Mouse (Mus musculus) heart, adult 2 months (tissue): ENCODE measurements around the gene Iba57. TPM values are rescaled to one million over a fixed set of nuclear protein-coding genes. Genes with fewer than 3 reads are reported as not detected.

Experiments used
- DNase-seq, 2 experiments: peaks; one replicate each; pipeline ENCODE4 v3.0.0; 2021
- H3K27ac ChIP-seq: fragments of 200-600 bp; 2 replicates; pipeline ENCODE4 v1.8.1; 2022
- H3K27me3 ChIP-seq: fragments of 200-500 bp; 2 replicates; pipeline ENCODE4 v1.6.1; 2012; ENCODE audit warnings: mild to moderate bottlenecking, low read length, inconsistent platforms, mixed read lengths; ENCODE audit not compliant: control insufficient read depth, insufficient read depth
- H3K36me3 ChIP-seq: fragments of 200-500 bp; 2 replicates; pipeline ENCODE4 v1.6.1; 2012; ENCODE audit warnings: low read length, inconsistent platforms; ENCODE audit not compliant: control insufficient read depth, insufficient read depth
- H3K4me1 ChIP-seq: fragments of 200-500 bp; 2 replicates; pipeline ENCODE4 v1.6.1; 2011; ENCODE audit warnings: low read length; ENCODE audit not compliant: control insufficient read depth, insufficient read depth
- H3K4me3 ChIP-seq: fragments of 200-600 bp; 2 replicates; pipeline ENCODE4 v1.8.1; 2022
- H3K79me2 ChIP-seq: fragments of 200-500 bp; replicated peaks from 2 replicates; pipeline ENCODE4 v1.6.1; 2012; ENCODE audit warnings: mild to moderate bottlenecking, inconsistent platforms, low read length, moderate library complexity, mixed read lengths; ENCODE audit not compliant: control insufficient read depth, insufficient read depth
- H3K9ac ChIP-seq: fragments of 200-500 bp; 2 replicates; pipeline ENCODE4 v1.6.1; 2012; ENCODE audit warnings: low read depth, mild to moderate bottlenecking, control low read depth, inconsistent platforms, low read length, mixed read lengths
- CTCF ChIP-seq: fragments of 200-600 bp; IDR thresholded peaks from 2 replicates; pipeline ENCODE4 v1.8.1; 2022; ENCODE audit warnings: antibody characterized with exemption, mild to moderate bottlenecking, moderate library complexity
- EP300 ChIP-seq: fragments of 200-500 bp; IDR thresholded peaks from 2 replicates; pipeline ENCODE4 v1.6.1; 2011; ENCODE audit warnings: low read depth, low read length, control low read depth; ENCODE audit not compliant: insufficient read depth
- POLR2A ChIP-seq: fragments of 200-500 bp; IDR thresholded peaks from 2 replicates; pipeline ENCODE4 v1.6.1; 2011; ENCODE audit warnings: mild to moderate bottlenecking, low read depth, low read length, control low read depth; ENCODE audit not compliant: insufficient read depth
- WGBS: fragments of 180-500 bp; shearing (Covaris S2); methylation state at CpG from one replicate; pipeline ENCODE4 v1.1.7; 2018; 5-methylcytosine and 5-hydroxymethylcytosine counted together
- intact Hi-C: fragments of 180-260 bp; cut with DNase I; formaldehyde crosslinking; loops from one replicate; pipeline ENCODE4 v1.15.1; 2025
- polyA plus RNA-seq: library from polyadenylated mRNA; depleted of rRNA; stranded (reverse); fragments of >200 nt; gene quantifications from 2 replicates; pipeline ENCODE4 v1.2.3, GENCODE M21; 2012
- total RNA-seq, 2 experiments: library from RNA; stranded (reverse); gene quantifications; 2 replicates each; pipeline ENCODE4 v1.2.3; 2021

Iba57 gene
- total and polyA plus RNA-seq, 3 experiments = 10.6 to 17.9 (median 14.8) TPM

DNA sequence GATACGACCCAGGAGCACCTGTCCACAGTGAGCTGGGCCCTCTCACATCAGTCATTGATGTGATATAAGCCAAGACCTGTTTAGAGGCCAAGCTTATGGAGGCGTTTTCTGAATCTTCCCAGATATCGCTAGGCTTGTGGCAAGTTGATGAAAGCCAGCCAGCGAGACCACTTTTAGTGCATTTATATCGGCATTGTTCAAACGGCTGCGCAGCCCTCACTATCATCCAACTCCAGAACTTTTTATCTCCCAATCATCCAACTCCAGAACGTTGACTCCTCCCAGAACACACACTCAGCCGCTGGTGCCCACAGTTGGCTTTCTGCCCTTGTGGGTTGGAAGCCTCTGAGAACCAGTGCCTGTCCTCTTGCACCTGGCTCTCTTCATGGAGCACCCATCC is 845 bp upstream of the Iba57 start:
- no peaks in the 10 kb centered on the region for H3K79me2 ChIP-seq
- H3K4me1 ChIP-seq = peaks cover 9% of the 10 kb centered on the region
- 57% methylated on average over 9 of the region's 9 CpGs for WGBS
- peak overlapping the region; percentile 100 for H3K27ac ChIP-seq
- H3K9ac ChIP-seq = no peak overlapping the region
- intact Hi-C loops = no loop called here
- no peaks in the 10 kb centered on the region for H3K36me3 ChIP-seq
- TF ChIP-seq POLR2A (no peak), EP300 (no peak), CTCF (no peak)
- peak in 1 of 2 experiments; percentile 22 for DNase-seq
- H3K4me3 ChIP-seq = no peak overlapping the region
- no peaks in the 10 kb centered on the region for H3K27me3 ChIP-seq

DNA sequence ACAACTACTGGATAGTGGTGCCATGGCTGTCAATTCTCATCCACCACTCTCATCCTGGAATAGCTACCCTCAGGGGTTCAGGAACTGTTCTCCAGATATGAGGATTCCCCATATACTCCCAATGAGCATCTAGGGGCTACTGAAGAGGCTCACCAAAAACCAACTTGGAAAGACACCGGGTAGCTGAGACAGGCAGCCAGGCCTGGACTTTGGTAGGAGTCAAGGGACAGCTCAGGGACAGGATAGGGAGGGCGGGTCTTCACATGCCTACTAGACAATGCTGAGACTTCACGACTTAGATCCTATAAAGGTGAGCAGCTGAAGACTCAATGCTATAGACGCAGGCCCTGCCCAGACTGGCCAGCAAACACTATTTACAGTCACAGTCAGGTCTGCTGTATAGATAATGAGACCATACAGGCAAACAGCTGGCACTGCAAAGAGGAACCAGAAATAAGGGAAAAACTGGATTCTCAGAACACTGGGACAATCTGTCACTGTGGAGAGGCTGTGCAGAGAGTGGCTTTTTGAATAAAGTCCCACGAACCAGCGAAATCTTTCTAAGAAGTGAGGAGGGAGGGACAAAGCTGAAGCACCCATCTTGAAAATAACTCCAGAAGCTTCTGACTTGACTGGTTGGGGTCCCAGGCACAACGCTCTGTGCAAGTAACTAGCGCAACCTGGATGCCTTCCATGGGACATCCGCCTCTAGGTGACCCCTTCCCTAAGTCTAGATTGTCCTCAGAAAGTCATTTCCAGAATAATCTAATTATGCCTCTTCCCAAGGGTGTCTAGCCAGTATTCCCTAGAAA is 890 bp downstream of the Iba57 start:
- no peaks in the 10 kb centered on the region for H3K79me2 ChIP-seq
- WGBS = 44% methylated on average over 9 of the region's 9 CpGs
- peak overlapping the region; percentile 77 for H3K4me3 ChIP-seq
- intact Hi-C loops = loop anchor here (2.0 kb wide), 2 partner anchors 28 to 64 kb away; no protein-coding TSS in a partner anchor
- H3K27me3 ChIP-seq = no peaks in the 10 kb centered on the region
- peak in 1 of 2 experiments; percentile 24 for DNase-seq
- H3K36me3 ChIP-seq = no peaks in the 10 kb centered on the region
- TF ChIP-seq POLR2A (no peak), CTCF (no peak), EP300 (no peak)
- H3K27ac ChIP-seq = peak overlapping the region; percentile 100
- H3K4me1 ChIP-seq = peaks cover 9% of the 10 kb centered on the region
- no peak overlapping the region for H3K9ac ChIP-seq

DNA sequence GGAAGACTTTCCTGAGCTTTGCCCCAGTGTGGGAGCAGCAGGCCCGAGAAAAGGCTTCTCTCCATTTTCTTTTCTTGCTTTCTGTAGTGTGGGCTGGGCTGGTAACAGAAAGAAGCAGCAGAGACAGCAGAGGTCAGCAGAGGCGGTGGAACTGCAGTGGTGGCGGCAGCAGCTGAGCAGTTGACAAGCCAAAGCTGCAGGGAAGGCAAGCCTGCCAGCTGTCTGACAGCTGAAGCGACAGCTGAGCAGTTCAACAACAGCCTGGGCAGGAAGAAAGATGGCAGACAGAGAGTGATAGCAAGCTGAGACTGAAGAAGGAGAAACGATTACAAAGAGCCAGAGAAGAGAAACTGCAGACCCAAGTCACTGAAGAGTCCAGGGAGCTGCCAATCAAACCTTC is 2.1 kb downstream of the Iba57 start:
- H3K36me3 ChIP-seq = no peaks in the 10 kb centered on the region
- 47% methylated on average over 5 of the region's 5 CpGs for WGBS
- no peaks in the 10 kb centered on the region for H3K79me2 ChIP-seq
- no peak overlapping the region for H3K4me3 ChIP-seq
- no peaks in the 10 kb centered on the region for H3K27me3 ChIP-seq
- peak; percentile 55 for TF ChIP-seq CTCF
- TF ChIP-seq POLR2A = no peak
- peak; percentile 74; the same call in 1 of the 2 replicates for TF ChIP-seq EP300
- H3K9ac ChIP-seq = no peak overlapping the region
- H3K27ac ChIP-seq = peak overlapping the region; percentile 69
- H3K4me1 ChIP-seq = peaks cover 9% of the 10 kb centered on the region
- intact Hi-C loops = loop anchor here (2.0 kb wide), 1 partner anchor 21 kb away; the partner anchor contains the start of gene Gjc2
- DNase-seq = peak; percentile 47 to 65

DNA sequence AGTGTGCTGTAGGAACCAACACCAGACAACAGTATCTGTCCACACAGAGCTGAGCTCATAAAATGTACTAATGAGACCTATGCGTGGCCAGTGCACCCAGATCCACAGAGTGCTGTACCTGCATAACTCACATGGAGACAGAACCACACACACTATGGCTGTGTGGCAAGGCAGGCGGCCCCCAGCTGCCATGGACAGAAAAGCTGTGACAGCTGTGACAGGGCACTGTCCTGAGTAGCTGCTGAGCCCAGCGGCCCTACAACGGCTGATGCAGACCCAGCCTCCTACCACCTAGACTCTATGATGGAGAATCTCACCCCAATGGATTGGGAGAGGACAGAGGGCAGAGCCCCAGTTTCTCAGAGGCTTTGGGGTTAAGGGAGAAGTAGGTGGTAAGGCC is 4.0 kb downstream of the Iba57 start:
- Histone ChIP-seq H3K36me3 (no peaks in the 10 kb centered on the region), H3K4me3 (no peak overlapping the region), H3K4me1 (peaks cover 9% of the 10 kb centered on the region), H3K9ac (no peak overlapping the region), H3K27ac (no peak overlapping the region), H3K27me3 (no peaks in the 10 kb centered on the region), H3K79me2 (no peaks in the 10 kb centered on the region)
- intact Hi-C loops = no loop called here
- WGBS = 88% methylated on average over 4 of the region's 4 CpGs
- TF ChIP-seq CTCF = no peak
- TF ChIP-seq POLR2A = no peak
- no peak for TF ChIP-seq EP300
- peak in 1 of 2 experiments; percentile 15 for DNase-seq

DNA sequence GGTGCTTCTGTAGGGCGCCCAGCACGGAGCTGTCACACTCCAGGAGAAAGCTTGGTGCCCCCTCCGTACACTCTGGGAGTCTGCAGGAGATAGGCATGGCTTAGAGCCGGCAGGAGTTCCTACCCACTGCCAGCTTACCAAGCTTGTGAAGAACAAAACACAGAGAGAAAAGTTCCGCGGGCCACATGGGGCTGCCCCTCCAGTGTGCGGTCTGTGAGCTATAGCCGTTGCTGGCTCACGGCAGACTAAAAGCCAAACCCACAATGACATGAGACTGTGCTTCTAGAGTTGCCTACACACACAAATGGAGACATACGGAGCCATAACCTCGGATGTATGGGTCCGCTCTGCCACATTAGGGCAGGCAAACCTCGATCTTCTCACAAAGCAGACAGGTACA is 4.4 kb downstream of the Iba57 start:
- H3K27ac ChIP-seq = no peak overlapping the region
- H3K4me1 ChIP-seq = peaks cover 6% of the 10 kb centered on the region
- TF ChIP-seq EP300 = no peak
- H3K27me3 ChIP-seq = no peaks in the 10 kb centered on the region
- H3K4me3 ChIP-seq = no peak overlapping the region
- 94% methylated on average over 13 of the region's 13 CpGs for WGBS
- no peak overlapping the region for H3K9ac ChIP-seq
- H3K79me2 ChIP-seq = no peaks in the 10 kb centered on the region
- intact Hi-C loops = no loop called here
- peak in 1 of 2 experiments; percentile 14 for DNase-seq
- H3K36me3 ChIP-seq = no peaks in the 10 kb centered on the region

DNA sequence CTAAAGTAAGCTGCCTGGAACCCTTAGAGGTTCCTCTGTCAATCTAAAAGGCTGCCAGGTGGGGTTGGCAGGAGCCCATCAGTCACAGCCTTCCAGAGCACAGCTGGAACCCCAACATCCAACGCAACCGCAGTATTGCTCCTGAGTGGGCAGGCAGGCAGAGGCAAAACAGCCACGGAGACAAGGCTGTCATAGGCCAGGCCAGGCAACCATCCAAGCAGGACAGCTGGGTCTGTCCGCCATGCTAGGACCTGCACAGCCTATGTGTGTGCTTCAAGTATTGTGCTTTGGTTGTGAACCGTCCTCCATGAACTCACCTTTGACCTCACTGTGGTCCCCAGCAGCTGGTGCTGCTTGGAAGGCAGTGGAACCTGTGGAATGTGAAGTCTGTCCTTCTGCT is 7.6 kb downstream of the Iba57 start:
- no peak for DNase-seq
- Histone ChIP-seq H3K36me3 (no peaks in the 10 kb centered on the region), H3K9ac (no peak overlapping the region), H3K79me2 (no peaks in the 10 kb centered on the region), H3K27me3 (no peaks in the 10 kb centered on the region), H3K27ac (no peak overlapping the region), H3K4me1 (no peaks in the 10 kb centered on the region), H3K4me3 (no peak overlapping the region)
- TF ChIP-seq CTCF = no peak
- no peak for TF ChIP-seq EP300
- no peak for TF ChIP-seq POLR2A
- WGBS = 85% methylated on average over 5 of the region's 5 CpGs
- intact Hi-C loops = no loop called here
